Mouse (Mus musculus): ENCODE results near the gene Stk39. TPM values are rescaled to one million over a fixed set of nuclear protein-coding genes. Genes with fewer than 3 reads are reported as not detected.

The Stk39 gene
- polyA plus RNA-seq, 1 experiment from 2014 or later = 29.0 TPM

DNA sequence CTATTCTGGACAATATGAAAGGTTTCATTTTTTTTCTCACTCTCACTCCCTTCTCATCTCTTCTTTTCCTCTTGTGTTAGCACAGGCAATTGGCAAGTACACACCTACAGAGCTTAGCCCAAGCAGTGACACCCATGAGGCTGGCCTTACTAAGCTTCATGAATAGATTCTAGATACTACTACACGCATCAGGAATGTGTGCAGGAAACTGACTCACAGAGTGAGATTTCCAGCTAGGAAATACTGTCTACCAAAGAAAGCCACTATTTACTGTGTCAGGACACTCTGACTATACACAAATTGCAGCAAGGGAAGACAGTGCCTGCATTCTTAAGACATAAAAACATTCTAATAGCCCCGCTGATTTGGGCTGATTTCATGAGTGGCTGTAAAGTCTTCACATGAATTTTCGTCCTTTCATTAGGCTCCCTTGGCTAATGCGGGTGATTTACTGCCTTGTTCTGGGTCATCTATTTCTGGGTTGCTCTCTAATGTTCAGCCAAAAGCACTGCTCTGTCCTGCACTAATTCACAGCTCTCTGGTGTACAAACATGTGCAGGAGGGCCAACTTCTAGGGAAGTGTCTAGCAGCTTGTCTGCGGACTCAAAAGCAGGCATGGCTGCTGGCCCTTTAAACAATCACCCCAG is 249.7 kb downstream of the Stk39 start:
- peak; percentile 89 for DNase-seq (ENCODE audit: low spot score)
- H3K27me3 ChIP-seq (ENCODE audit: insufficient read depth, low read length) = no peaks in the 10 kb centered on the region

DNA sequence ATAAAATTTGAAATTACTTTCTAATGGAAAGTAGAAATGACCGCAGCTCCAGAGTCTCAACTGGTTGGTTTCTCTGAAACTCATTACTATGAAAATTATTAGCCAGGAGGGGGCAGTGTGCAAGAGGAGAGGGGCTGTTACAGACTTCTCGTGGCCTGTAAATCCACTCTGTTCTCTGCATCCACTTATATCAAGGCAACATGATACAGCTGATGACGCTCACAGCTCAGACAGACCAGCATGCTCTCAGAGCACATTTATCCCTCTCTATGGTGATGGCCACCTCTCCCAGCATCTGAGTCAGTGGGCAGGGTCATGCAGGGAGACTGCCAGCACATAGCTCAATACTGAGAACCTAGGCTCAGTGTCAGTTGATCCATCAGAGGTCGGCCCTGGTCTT is 250.8 kb downstream of the Stk39 start:
- Histone ChIP-seq H3K9me3 (replicated peaks; ENCODE audit: low read length) (no peaks in the 10 kb centered on the region), H3K9ac (ENCODE audit: low read depth, low read length) (no peak overlapping the region), H3K4me3 (replicated peaks; ENCODE audit: low read depth, low read length) (no peak overlapping the region), H3K27ac (no peak overlapping the region), H3K4me1 (replicated peaks; ENCODE audit: insufficient read depth, low read length) (peaks cover 21% of the 10 kb centered on the region), H3K4me2 (ENCODE audit: low read length) (no peak overlapping the region), H3K36me3 (ENCODE audit: insufficient read depth, low read length) (peaks cover 5% of the 10 kb centered on the region; the same call in 1 of the 2 replicates), H3K27me3 (ENCODE audit: insufficient read depth, low read length) (no peaks in the 10 kb centered on the region)
- ATAC-seq (replicated peaks; ENCODE audit: low FRiP score, low read depth) (no peak), DNase-seq (ENCODE audit: low spot score) (peak; percentile 47)
- TF ChIP-seq CTCF (IDR thresholded peaks at IDR 0.05; ENCODE audit: low read depth) = peak; percentile 58
- WGBS = 54% methylated on average over 4 of the region's 4 CpGs

More for the DNA sequence above, 249.7 kb downstream of the Stk39 start:
- no peak overlapping the region for H3K9ac ChIP-seq (ENCODE audit: low read depth, low read length)
- H3K27ac ChIP-seq = no peak overlapping the region
- no peak overlapping the region for H3K4me2 ChIP-seq (ENCODE audit: low read length)
- H3K36me3 ChIP-seq (ENCODE audit: insufficient read depth, low read length) = peaks cover 5% of the 10 kb centered on the region; the same call in 1 of the 2 replicates
- peak; percentile 70 for ATAC-seq (replicated peaks; ENCODE audit: low FRiP score, low read depth)
- H3K9me3 ChIP-seq (replicated peaks; ENCODE audit: low read length) = no peaks in the 10 kb centered on the region
- no peak for TF ChIP-seq CTCF (IDR thresholded peaks at IDR 0.05; ENCODE audit: low read depth)
- peaks cover 21% of the 10 kb centered on the region for H3K4me1 ChIP-seq (replicated peaks; ENCODE audit: insufficient read depth, low read length)
- H3K4me3 ChIP-seq (replicated peaks; ENCODE audit: low read depth, low read length) = no peak overlapping the region
- 10% methylated on average over 5 of the region's 5 CpGs for WGBS

DNA sequence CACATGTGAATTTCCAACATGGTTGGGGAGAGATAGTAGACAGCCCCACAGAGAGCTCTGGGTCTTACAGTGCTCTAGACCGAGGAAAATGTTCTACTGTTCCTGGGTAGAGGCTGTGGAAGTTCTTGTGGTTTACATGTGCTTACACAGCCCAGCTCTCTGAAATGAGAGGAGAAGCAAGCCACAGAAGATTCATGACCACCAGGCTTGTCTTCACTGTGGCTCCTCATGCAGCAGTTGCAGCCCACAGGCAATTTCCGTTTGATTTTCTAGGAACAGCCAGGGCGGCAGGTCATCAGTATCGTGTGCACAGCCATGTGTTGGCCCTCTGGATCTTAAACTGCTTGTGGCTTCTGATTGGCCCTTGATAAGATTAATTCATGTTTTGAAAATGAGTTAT is 252.2 kb downstream of the Stk39 start:
- Histone ChIP-seq H3K9me3 (replicated peaks; ENCODE audit: low read length) (no peaks in the 10 kb centered on the region), H3K4me2 (ENCODE audit: low read length) (no peak overlapping the region), H3K4me1 (replicated peaks; ENCODE audit: insufficient read depth, low read length) (peaks cover 21% of the 10 kb centered on the region), H3K27ac (no peak overlapping the region), H3K9ac (ENCODE audit: low read depth, low read length) (no peak overlapping the region), H3K36me3 (ENCODE audit: insufficient read depth, low read length) (peaks cover 5% of the 10 kb centered on the region; the same call in 1 of the 2 replicates), H3K4me3 (replicated peaks; ENCODE audit: low read depth, low read length) (no peak overlapping the region), H3K27me3 (ENCODE audit: insufficient read depth, low read length) (no peaks in the 10 kb centered on the region)
- TF ChIP-seq CTCF (IDR thresholded peaks at IDR 0.05; ENCODE audit: low read depth) = no peak
- ATAC-seq (replicated peaks; ENCODE audit: low FRiP score, low read depth) = no peak
- WGBS = 56% methylated on average over 4 of the region's 4 CpGs
- DNase-seq (ENCODE audit: low spot score) = peak; percentile 18

DNA sequence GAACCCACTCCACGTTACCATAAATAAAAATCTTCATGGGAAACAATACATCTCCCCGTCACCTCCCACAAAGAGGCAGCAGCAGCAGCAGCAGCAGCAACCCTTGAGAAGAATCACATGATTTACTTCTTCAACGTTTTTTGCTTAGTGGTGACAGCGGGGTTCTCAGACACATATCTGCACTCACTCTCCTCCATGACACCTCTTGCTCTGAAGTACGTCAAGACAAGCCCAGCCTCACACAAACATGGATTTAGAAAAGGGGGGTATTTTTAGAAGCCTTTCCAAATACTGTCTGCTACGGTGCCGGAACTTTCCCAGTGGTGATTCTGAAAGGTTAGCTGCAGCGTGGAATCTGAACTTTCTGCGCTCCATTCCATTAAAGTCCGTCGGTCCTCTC is 256.9 kb downstream of the Stk39 start:
- Histone ChIP-seq H3K4me2 (ENCODE audit: low read length) (no peak overlapping the region), H3K27ac (no peak overlapping the region), H3K36me3 (ENCODE audit: insufficient read depth, low read length) (peaks cover 5% of the 10 kb centered on the region; the same call in 1 of the 2 replicates), H3K4me3 (replicated peaks; ENCODE audit: low read depth, low read length) (no peak overlapping the region), H3K9ac (ENCODE audit: low read depth, low read length) (no peak overlapping the region), H3K9me3 (replicated peaks; ENCODE audit: low read length) (no peaks in the 10 kb centered on the region), H3K27me3 (ENCODE audit: insufficient read depth, low read length) (no peaks in the 10 kb centered on the region), H3K4me1 (replicated peaks; ENCODE audit: insufficient read depth, low read length) (0 out of 2 replicates have a peak, but pooled peaks cover 4% of the 10 kb centered on the region)
- no peak for TF ChIP-seq CTCF (IDR thresholded peaks at IDR 0.05; ENCODE audit: low read depth)
- ATAC-seq (replicated peaks; ENCODE audit: low FRiP score, low read depth) (no peak), DNase-seq (ENCODE audit: low spot score) (no peak)
- WGBS = 79% methylated on average over 11 of the region's 11 CpGs

DNA sequence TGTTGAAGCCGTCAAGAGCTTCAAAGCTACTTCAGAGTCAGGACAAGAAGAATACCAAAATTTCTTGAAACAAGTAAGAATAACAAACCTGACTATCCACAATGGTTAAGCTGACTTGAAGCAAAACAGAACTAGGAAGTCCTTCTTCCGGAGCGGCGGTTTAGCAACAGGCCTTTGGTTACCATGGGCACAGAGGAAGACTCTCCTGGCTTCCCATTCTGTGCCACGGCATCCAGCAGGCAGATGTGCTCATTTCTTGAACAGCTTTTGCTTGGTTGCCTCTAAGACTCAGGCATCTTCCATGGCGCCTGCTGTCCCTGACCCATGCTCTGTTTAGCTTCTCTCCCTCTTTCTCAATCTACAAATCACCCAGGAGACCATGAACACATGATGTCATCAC is 257.7 kb downstream of the Stk39 start:
- WGBS = 81% methylated on average over 6 of the region's 6 CpGs
- H3K4me1 ChIP-seq (replicated peaks; ENCODE audit: insufficient read depth, low read length) = no peaks in the 10 kb centered on the region
- no peak overlapping the region for H3K4me3 ChIP-seq (replicated peaks; ENCODE audit: low read depth, low read length)
- peaks cover 3% of the 10 kb centered on the region; the same call in 1 of the 2 replicates for H3K36me3 ChIP-seq (ENCODE audit: insufficient read depth, low read length)
- H3K9ac ChIP-seq (ENCODE audit: low read depth, low read length) = no peak overlapping the region
- DNase-seq (ENCODE audit: low spot score) (no peak), ATAC-seq (replicated peaks; ENCODE audit: low FRiP score, low read depth) (no peak)
- no peaks in the 10 kb centered on the region for H3K27me3 ChIP-seq (ENCODE audit: insufficient read depth, low read length)
- H3K9me3 ChIP-seq (replicated peaks; ENCODE audit: low read length) = no peaks in the 10 kb centered on the region
- no peak overlapping the region for H3K27ac ChIP-seq
- no peak for TF ChIP-seq CTCF (IDR thresholded peaks at IDR 0.05; ENCODE audit: low read depth)
- no peak overlapping the region for H3K4me2 ChIP-seq (ENCODE audit: low read length)

DNA sequence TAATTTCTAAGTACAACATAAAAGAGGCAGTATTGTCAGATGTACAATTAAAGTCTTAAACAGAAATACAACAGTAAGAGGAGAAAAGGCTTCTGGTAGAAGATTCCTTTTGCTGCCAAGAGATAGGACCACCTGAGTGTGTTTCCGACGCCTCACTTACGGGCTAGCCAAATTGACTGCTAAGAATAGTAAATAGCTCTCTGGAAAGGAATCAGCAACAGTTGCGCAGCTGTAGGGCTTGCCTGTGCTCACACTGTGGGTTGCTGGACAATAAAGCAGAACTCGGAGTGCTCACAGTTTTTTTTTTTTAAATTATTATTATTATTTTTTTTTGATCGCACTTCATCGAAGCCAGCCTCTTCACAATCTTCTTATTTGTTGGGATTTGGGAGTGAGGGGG is 260.6 kb downstream of the Stk39 start:
- DNase-seq (ENCODE audit: low spot score) = no peak
- WGBS = 89% methylated on average over 7 of the region's 7 CpGs

More for the DNA sequence above, 260.6 kb downstream of the Stk39 start:
- no peak overlapping the region for H3K9ac ChIP-seq (ENCODE audit: low read depth, low read length)
- peaks cover 5% of the 10 kb centered on the region; the same call in 1 of the 2 replicates for H3K36me3 ChIP-seq (ENCODE audit: insufficient read depth, low read length)
- ATAC-seq (replicated peaks; ENCODE audit: low FRiP score, low read depth) = no peak
- no peaks in the 10 kb centered on the region for H3K27me3 ChIP-seq (ENCODE audit: insufficient read depth, low read length)
- H3K9me3 ChIP-seq (replicated peaks; ENCODE audit: low read length) = no peaks in the 10 kb centered on the region
- H3K27ac ChIP-seq = no peak overlapping the region
- H3K4me3 ChIP-seq (replicated peaks; ENCODE audit: low read depth, low read length) = no peak overlapping the region
- TF ChIP-seq CTCF (IDR thresholded peaks at IDR 0.05; ENCODE audit: low read depth) = no peak
- H3K4me2 ChIP-seq (ENCODE audit: low read length) = no peak overlapping the region
- no peaks in the 10 kb centered on the region for H3K4me1 ChIP-seq (replicated peaks; ENCODE audit: insufficient read depth, low read length)

All from kidney, postnatal 0 days (tissue).